Mouse (Mus musculus): ENCODE data around the gene Scmh1. TPM values are rescaled to one million over a fixed set of nuclear protein-coding genes. Genes with fewer than 3 reads are reported as not detected.

The Scmh1 gene
- total and polyA plus RNA-seq, 2 experiments from 2014 or later: 26.8 to 51.5 TPM

- Histone ChIP-seq H3K36me3 (replicated peaks; ENCODE audit: control insufficient read depth, insufficient read depth, low read length) (no peaks in the 10 kb centered on the region), H3K4me3 (ENCODE audit: low read depth, low read length) (no peak overlapping the region), H3K4me2 (ENCODE audit: low read depth, low read length) (no peak overlapping the region), H3K27ac (ENCODE audit: low read depth) (peak overlapping the region; percentile 43; the same call in 1 of the 2 replicates), H3K27me3 (ENCODE audit: control insufficient read depth, insufficient read depth, low read length) (no peaks in the 10 kb centered on the region), H3K4me1 (ENCODE audit: control insufficient read depth, insufficient read depth) (peaks cover 12% of the 10 kb centered on the region), H3K9ac (replicated peaks; ENCODE audit: low read depth, low read length) (no peak overlapping the region), H3K9me3 (replicated peaks; ENCODE audit: control insufficient read depth, low read length) (no peaks in the 10 kb centered on the region)
- TF ChIP-seq EP300 (IDR thresholded peaks at IDR 0.05; ENCODE audit: low read depth) (no peak), CTCF (IDR thresholded peaks at IDR 0.05; ENCODE audit: low read depth) (no peak)
- no peak for DNase-seq (ENCODE audit: low spot score)
- ATAC-seq (ENCODE audit: insufficient read depth, low read depth): no peak
These were observed 15.1 kb downstream of the Scmh1 start for GRCm38 (mm10) chr4:120420193-120420592.

- Histone ChIP-seq H3K4me3 (ENCODE audit: low read depth, low read length) (no peak overlapping the region), H3K4me1 (ENCODE audit: control insufficient read depth, insufficient read depth) (peaks cover 12% of the 10 kb centered on the region), H3K4me2 (ENCODE audit: low read depth, low read length) (no peak overlapping the region), H3K9me3 (replicated peaks; ENCODE audit: control insufficient read depth, low read length) (no peaks in the 10 kb centered on the region), H3K9ac (replicated peaks; ENCODE audit: low read depth, low read length) (no peak overlapping the region; the same call in 1 of the 2 replicates), H3K27ac (ENCODE audit: low read depth) (peak overlapping the region; percentile 43; the same call in 1 of the 2 replicates), H3K27me3 (ENCODE audit: control insufficient read depth, insufficient read depth, low read length) (no peaks in the 10 kb centered on the region), H3K36me3 (replicated peaks; ENCODE audit: control insufficient read depth, insufficient read depth, low read length) (no peaks in the 10 kb centered on the region)
- ATAC-seq (ENCODE audit: insufficient read depth, low read depth) (no peak), DNase-seq (ENCODE audit: low spot score) (no peak)
- TF ChIP-seq EP300 (IDR thresholded peaks at IDR 0.05; ENCODE audit: low read depth): no peak
- no peak for TF ChIP-seq CTCF (IDR thresholded peaks at IDR 0.05; ENCODE audit: low read depth)
These were observed 15.6 kb downstream of the Scmh1 start for GRCm38 (mm10) chr4:120420685-120421084.

- Histone ChIP-seq H3K27ac (ENCODE audit: low read depth) (no peak overlapping the region), H3K4me1 (ENCODE audit: control insufficient read depth, insufficient read depth) (no peaks in the 10 kb centered on the region), H3K4me2 (ENCODE audit: low read depth, low read length) (no peak overlapping the region), H3K4me3 (ENCODE audit: low read depth, low read length) (no peak overlapping the region), H3K27me3 (ENCODE audit: control insufficient read depth, insufficient read depth, low read length) (no peaks in the 10 kb centered on the region), H3K36me3 (replicated peaks; ENCODE audit: control insufficient read depth, insufficient read depth, low read length) (no peaks in the 10 kb centered on the region), H3K9ac (replicated peaks; ENCODE audit: low read depth, low read length) (no peak overlapping the region), H3K9me3 (replicated peaks; ENCODE audit: control insufficient read depth, low read length) (no peaks in the 10 kb centered on the region)
- no peak for ATAC-seq (ENCODE audit: insufficient read depth, low read depth)
- TF ChIP-seq EP300 (IDR thresholded peaks at IDR 0.05; ENCODE audit: low read depth): no peak
- TF ChIP-seq CTCF (IDR thresholded peaks at IDR 0.05; ENCODE audit: low read depth): no peak
- no peak for DNase-seq (ENCODE audit: low spot score)
These were observed 25.5 kb downstream of the Scmh1 start for GRCm38 (mm10) chr4:120430601-120431000.

GRCm38 (mm10) chr4:120432599-120433373 lies 27.7 kb downstream of the Scmh1 start:
- H3K27me3 ChIP-seq (ENCODE audit: control insufficient read depth, insufficient read depth, low read length): no peaks in the 10 kb centered on the region
- no peaks in the 10 kb centered on the region for H3K36me3 ChIP-seq (replicated peaks; ENCODE audit: control insufficient read depth, insufficient read depth, low read length)
- H3K9ac ChIP-seq (replicated peaks; ENCODE audit: low read depth, low read length): no peak overlapping the region
- H3K27ac ChIP-seq (ENCODE audit: low read depth): no peak overlapping the region
- TF ChIP-seq EP300 (IDR thresholded peaks at IDR 0.05; ENCODE audit: low read depth): no peak
- no peak for TF ChIP-seq CTCF (IDR thresholded peaks at IDR 0.05; ENCODE audit: low read depth)
- no peaks in the 10 kb centered on the region for H3K4me1 ChIP-seq (ENCODE audit: control insufficient read depth, insufficient read depth)
- DNase-seq (ENCODE audit: low spot score): no peak
- WGBS: 75% methylated on average over 11 of the region's 11 CpGs
- no peak overlapping the region for H3K4me2 ChIP-seq (ENCODE audit: low read depth, low read length)
- ATAC-seq (ENCODE audit: insufficient read depth, low read depth): no peak
- no peaks in the 10 kb centered on the region for H3K9me3 ChIP-seq (replicated peaks; ENCODE audit: control insufficient read depth, low read length)
- H3K4me3 ChIP-seq (ENCODE audit: low read depth, low read length): no peak overlapping the region

GRCm38 (mm10) chr4:120461741-120462140 lies 56.7 kb downstream of the Scmh1 start:
- Histone ChIP-seq H3K36me3 (replicated peaks; ENCODE audit: control insufficient read depth, insufficient read depth, low read length) (0 out of 2 replicates have a peak, but pooled peaks cover 7% of the 10 kb centered on the region), H3K27ac (ENCODE audit: low read depth) (no peak overlapping the region), H3K27me3 (ENCODE audit: control insufficient read depth, insufficient read depth, low read length) (no peaks in the 10 kb centered on the region), H3K9me3 (replicated peaks; ENCODE audit: control insufficient read depth, low read length) (no peaks in the 10 kb centered on the region), H3K4me1 (ENCODE audit: control insufficient read depth, insufficient read depth) (no peaks in the 10 kb centered on the region), H3K9ac (replicated peaks; ENCODE audit: low read depth, low read length) (no peak overlapping the region), H3K4me2 (ENCODE audit: low read depth, low read length) (no peak overlapping the region), H3K4me3 (ENCODE audit: low read depth, low read length) (no peak overlapping the region)
- ATAC-seq (ENCODE audit: insufficient read depth, low read depth): no peak
- WGBS: 62% methylated on average over 4 of the region's 4 CpGs
- DNase-seq (ENCODE audit: low spot score): no peak
- no peak for TF ChIP-seq EP300 (IDR thresholded peaks at IDR 0.05; ENCODE audit: low read depth)
- no peak for TF ChIP-seq CTCF (IDR thresholded peaks at IDR 0.05; ENCODE audit: low read depth)

- WGBS: 95% methylated on average over 2 of the region's 2 CpGs
- no peaks in the 10 kb centered on the region for H3K9me3 ChIP-seq (replicated peaks; ENCODE audit: control insufficient read depth, low read length)
- no peak overlapping the region for H3K4me3 ChIP-seq (ENCODE audit: low read depth, low read length)
- no peak for ATAC-seq (ENCODE audit: insufficient read depth, low read depth)
- no peaks in the 10 kb centered on the region for H3K27me3 ChIP-seq (ENCODE audit: control insufficient read depth, insufficient read depth, low read length)
- no peak overlapping the region for H3K27ac ChIP-seq (ENCODE audit: low read depth)
- no peak overlapping the region for H3K9ac ChIP-seq (replicated peaks; ENCODE audit: low read depth, low read length)
- TF ChIP-seq CTCF (IDR thresholded peaks at IDR 0.05; ENCODE audit: low read depth): no peak
- no peak overlapping the region for H3K4me2 ChIP-seq (ENCODE audit: low read depth, low read length)
- H3K4me1 ChIP-seq (ENCODE audit: control insufficient read depth, insufficient read depth): no peaks in the 10 kb centered on the region
- DNase-seq (ENCODE audit: low spot score): no peak
- H3K36me3 ChIP-seq (replicated peaks; ENCODE audit: control insufficient read depth, insufficient read depth, low read length): peaks cover 41% of the 10 kb centered on the region
These were observed 67.9 kb downstream of the Scmh1 start for GRCm38 (mm10) chr4:120472946-120473345.
